Comparison of ENCODE assay signal across 9 mouse cellular contexts in the genomic region with DNA sequence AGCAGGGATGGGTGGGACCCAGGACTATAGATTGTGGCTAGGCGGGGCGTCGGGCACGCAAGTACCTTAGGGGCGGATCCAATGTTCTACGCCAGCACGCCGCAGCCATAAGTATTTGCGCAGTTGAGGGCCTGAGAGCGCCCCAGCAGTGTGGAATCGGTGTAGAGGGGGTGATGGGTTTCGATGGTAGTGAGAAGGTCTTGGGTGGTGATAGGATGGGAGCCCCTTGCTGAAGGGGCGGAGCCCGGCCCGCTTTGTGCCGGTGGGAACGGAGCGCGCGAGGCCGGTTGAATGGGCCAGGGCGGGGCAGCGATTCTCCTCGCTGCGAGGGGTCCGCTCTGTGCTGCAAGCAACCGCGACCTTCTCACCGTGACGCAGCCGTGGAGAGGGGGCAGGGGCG. TPM values are rescaled to one million over a fixed set of nuclear protein-coding genes. Genes with fewer than 3 reads are reported as not detected.
A peak's percentile ranks its signal among the peaks of the same experiment; 100 is the strongest.
DNase-seq lines count a peak whose midpoint lies in the region; ATAC-seq and TF ChIP-seq lines count a peak whose summit lies in the region.
"Had no signal": no experiment of that assay in that cellular context is flagged by ENCODE, and none has a peak within 500 bp of the region (broad histone marks: within the 10 kb centered on the region; RNA-seq: fewer than 3 reads in every experiment).

No protein-coding gene starts in this region.

- H3K36me3 ChIP-seq in ES-Bruce4 (ENCODE audit: control insufficient read depth, insufficient read depth, low read length, poor library complexity, severe bottlenecking): no peaks in the 10 kb centered on the region
- H3K36me3 ChIP-seq in forebrain, embryonic 13.5 days (ENCODE audit: poor library complexity, severe bottlenecking): no peaks in the 10 kb centered on the region
- H3K36me3 ChIP-seq in liver, embryonic 15.5 days (replicated peaks): no peaks in the 10 kb centered on the region

- H3K4me3 ChIP-seq in ES-Bruce4 (ENCODE audit: low read depth, low read length): peak overlapping the region; percentile 32
- peak overlapping the region; percentile 36 for H3K4me3 ChIP-seq in forebrain, embryonic 13.5 days
- peak overlapping the region; percentile 12; the same call in 1 of the 2 replicates for H3K4me3 ChIP-seq in liver, embryonic 15.5 days (replicated peaks)

- 0 out of 2 replicates have a peak, but pooled peaks cover 2% of the 10 kb centered on the region for H3K27me3 ChIP-seq in ES-Bruce4 (ENCODE audit: control insufficient read depth, insufficient read depth, low read length, poor library complexity, severe bottlenecking)
- peaks cover 94% of the 10 kb centered on the region for H3K27me3 ChIP-seq in forebrain, embryonic 13.5 days
- H3K27me3 ChIP-seq in liver, embryonic 15.5 days: peaks cover 92% of the 10 kb centered on the region

- TF ChIP-seq POLR2A in ES-Bruce4 (IDR thresholded peaks at IDR 0.05; ENCODE audit: insufficient read depth, low read length): no peak

- peak overlapping the region; percentile 63 for H3K4me2 ChIP-seq in forebrain, embryonic 13.5 days
- H3K4me2 ChIP-seq in liver, embryonic 15.5 days: peak overlapping the region; percentile 25

- no peaks in the 10 kb centered on the region for H3K9me3 ChIP-seq in ES-Bruce4 (replicated peaks; ENCODE audit: control insufficient read depth, insufficient read depth, low read length, poor library complexity, severe bottlenecking)
- no peaks in the 10 kb centered on the region for H3K9me3 ChIP-seq in forebrain, embryonic 13.5 days (replicated peaks)
- no peaks in the 10 kb centered on the region for H3K9me3 ChIP-seq in liver, embryonic 15.5 days (replicated peaks)

- H3K9ac ChIP-seq in ES-Bruce4 (ENCODE audit: low read depth, poor library complexity, severe bottlenecking): no peak overlapping the region
- H3K9ac ChIP-seq in forebrain, embryonic 13.5 days: peak overlapping the region; percentile 41
- H3K9ac ChIP-seq in liver, embryonic 15.5 days: no peak overlapping the region

- no peak for TF ChIP-seq EP300 in ES-Bruce4 (IDR thresholded peaks at IDR 0.05; ENCODE audit: insufficient read depth, low read depth, low read length)

- peaks cover 8% of the 10 kb centered on the region for H3K4me1 ChIP-seq in ES-Bruce4 (ENCODE audit: control insufficient read depth, insufficient read depth, low read length)
- peaks cover 57% of the 10 kb centered on the region for H3K4me1 ChIP-seq in forebrain, embryonic 13.5 days
- peaks cover 16% of the 10 kb centered on the region for H3K4me1 ChIP-seq in liver, embryonic 15.5 days (replicated peaks)

- no peak for DNase-seq in frontal cortex, postnatal 36 days (ENCODE audit: low spot score in 2 of 2)
- no peak for DNase-seq in adipocyte (ENCODE audit: low spot score)
- DNase-seq in gastrocnemius, adult 8-10 months (ENCODE audit: low spot score in 2 of 2): no peak
- no peak for DNase-seq in heart, adult 9 months (ENCODE audit: low spot score in 2 of 2)

- 1% methylated on average over 32 of the region's 32 CpGs for WGBS in forebrain, embryonic 13.5 days
- 3% methylated on average over 31 of the region's 32 CpGs for WGBS in liver, embryonic 15.5 days (ENCODE audit: insufficient replicate concordance)

- TF ChIP-seq CTCF in ES-Bruce4 (IDR thresholded peaks at IDR 0.05; ENCODE audit: low read depth, low read length): no peak

- ATAC-seq in frontal cortex, adult (ENCODE audit: low TSS enrichment): peak; percentile 39
- ATAC-seq in forebrain, embryonic 13.5 days: peak; percentile 33; the same call in 1 of the 2 replicates
- no peak for ATAC-seq in liver, embryonic 15.5 days (ENCODE audit: insufficient read depth)

- no peak overlapping the region for H3K27ac ChIP-seq in ES-Bruce4 (ENCODE audit: insufficient read depth, low read length)
- no peak overlapping the region for H3K27ac ChIP-seq in forebrain, embryonic 13.5 days
- no peak overlapping the region for H3K27ac ChIP-seq in liver, embryonic 15.5 days (replicated peaks)

RNA-seq across cellular contexts. Expression of gene Hes3, which starts 5.3 kb away (rescaled TPM):
- not detected in 2 replicates for polyA plus RNA-seq in ES-Bruce4 (2011; ENCODE audit: insufficient read depth, insufficient read length, low read depth, missing spikeins)
- not detected in 2 replicates for polyA plus RNA-seq in forebrain, embryonic 13.5 days (2015; fragmentation: Nextera tagmentation; extraction: Ambion mirVana)
- polyA plus RNA-seq in liver, embryonic 15.5 days (2015; fragmentation: Nextera tagmentation; extraction: Ambion mirVana): not detected in 2 replicates
- total RNA-seq in gastrocnemius, adult 8-10 months (2022): not detected
- total RNA-seq: liver, adult 2 months had no signal
- polyA plus RNA-seq: liver, adult 2 months had no signal

RNA-seq across cellular contexts. Expression of gene Icmt, which starts 10.8 kb away (rescaled TPM):
- polyA plus RNA-seq in ES-Bruce4 (2011; ENCODE audit: insufficient read depth, insufficient read length, low read depth, missing spikeins): 21.4 and 22.8 TPM in 2 replicates
- polyA plus RNA-seq in forebrain, embryonic 13.5 days (2015; fragmentation: Nextera tagmentation; extraction: Ambion mirVana): 13.4 and 16.8 TPM in 2 replicates
- polyA plus RNA-seq in liver, embryonic 15.5 days (2015; fragmentation: Nextera tagmentation; extraction: Ambion mirVana): 7.6 TPM in 2 replicates
- total RNA-seq in gastrocnemius, adult 8-10 months (2022): 10 to 100 TPM; 19.3 to 27.2 (median 21.6) TPM

RNA-seq across cellular contexts. Expression of gene Gpr153, which starts 12.2 kb away (rescaled TPM):
- polyA plus RNA-seq in ES-Bruce4 (2011; ENCODE audit: insufficient read depth, insufficient read length, low read depth, missing spikeins): 7.2 and 7.9 TPM in 2 replicates
- polyA plus RNA-seq in forebrain, embryonic 13.5 days (2015; fragmentation: Nextera tagmentation; extraction: Ambion mirVana): 2.2 and 3.2 TPM in 2 replicates
- 0.76 and 1.2 TPM in 2 replicates for polyA plus RNA-seq in liver, embryonic 15.5 days (2015; fragmentation: Nextera tagmentation; extraction: Ambion mirVana)
- total RNA-seq in gastrocnemius, adult 8-10 months (2022): 1 to 10 TPM; 2.4 to 2.7 (median 2.5) TPM

RNA-seq across cellular contexts. Expression of gene Rnf207, which starts 32.6 kb away (rescaled TPM):
- 3.2 and 4.2 TPM in 2 replicates for polyA plus RNA-seq in ES-Bruce4 (2011; ENCODE audit: insufficient read depth, insufficient read length, low read depth, missing spikeins)
- 1.7 and 2.0 TPM in 2 replicates for polyA plus RNA-seq in forebrain, embryonic 13.5 days (2015; fragmentation: Nextera tagmentation; extraction: Ambion mirVana)
- 0.08 TPM in 1 of 2 replicates, not detected in the other for polyA plus RNA-seq in liver, embryonic 15.5 days (2015; fragmentation: Nextera tagmentation; extraction: Ambion mirVana)
- not detected for total RNA-seq in gastrocnemius, adult 8-10 months (2022)
- total RNA-seq: liver, adult 2 months had no signal

RNA-seq across cellular contexts. Expression of gene Rpl22, which starts 39.4 kb away (rescaled TPM):
- polyA plus RNA-seq in ES-Bruce4 (2011; ENCODE audit: insufficient read depth, insufficient read length, low read depth, missing spikeins): 1,917 and 1,978 TPM in 2 replicates
- polyA plus RNA-seq in forebrain, embryonic 13.5 days (2015; fragmentation: Nextera tagmentation; extraction: Ambion mirVana): 265 and 331 TPM in 2 replicates
- polyA plus RNA-seq in liver, embryonic 15.5 days (2015; fragmentation: Nextera tagmentation; extraction: Ambion mirVana): 146 and 201 TPM in 2 replicates
- total RNA-seq in gastrocnemius, adult 8-10 months (2022): 100 to 1,000 TPM; 195 to 290 (median 232) TPM
